Mouse (Mus musculus) embryonic fibroblast, embryonic 13.5 days (primary cell): ENCODE measurements at regions not wholly inside any gene's neighbourhood (a gene's known extent, or its start where the extent isn't known, plus 50 kb on each side); places are given as distances from the start of the nearest gene placed in this dataset.

Experiments used
- CTCF ChIP-seq: IDR thresholded peaks from 2 replicates; pipeline ENCODE4 v1.5.1; 2011; ENCODE audit warnings: mild to moderate bottlenecking, control low read depth, low read length, moderate library complexity, borderline replicate concordance; ENCODE audit not compliant: insufficient read depth
- POLR2A ChIP-seq: IDR thresholded peaks from 2 replicates; pipeline ENCODE4 v1.6.1; 2011; ENCODE audit warnings: low read depth, mild to moderate bottlenecking, control low read depth, low read length, moderate library complexity

GRCm38 (mm10) chr13:83112323-83112722, 391.5 kb upstream of the Mef2c start:
- no peak for TF ChIP-seq CTCF
- no peak for TF ChIP-seq POLR2A
